Mouse (Mus musculus) WW6 (cell line): Measurements from ENCODE around the gene Ppp2r3a.
A peak's percentile ranks its signal among the peaks of the same experiment; 100 is the strongest.

Experiments used
- DNase-seq: peaks from one replicate; pipeline ENCODE4 v3.0.0-alpha.2; 2013; ENCODE audit warnings: low read depth, low spot score

The Ppp2r3a gene

GRCm38 (mm10) chr9:101251644-101252337 is at the start of gene Ppp2r3a:
Ppp2r3a (minus strand) TSS chr9:101251795.
- DNase-seq, result peak; percentile 68

GRCm38 (mm10) chr9:101300441-101300935 is 48.9 kb upstream of the Ppp2r3a start:
- DNase-seq, result no peak

DNA sequence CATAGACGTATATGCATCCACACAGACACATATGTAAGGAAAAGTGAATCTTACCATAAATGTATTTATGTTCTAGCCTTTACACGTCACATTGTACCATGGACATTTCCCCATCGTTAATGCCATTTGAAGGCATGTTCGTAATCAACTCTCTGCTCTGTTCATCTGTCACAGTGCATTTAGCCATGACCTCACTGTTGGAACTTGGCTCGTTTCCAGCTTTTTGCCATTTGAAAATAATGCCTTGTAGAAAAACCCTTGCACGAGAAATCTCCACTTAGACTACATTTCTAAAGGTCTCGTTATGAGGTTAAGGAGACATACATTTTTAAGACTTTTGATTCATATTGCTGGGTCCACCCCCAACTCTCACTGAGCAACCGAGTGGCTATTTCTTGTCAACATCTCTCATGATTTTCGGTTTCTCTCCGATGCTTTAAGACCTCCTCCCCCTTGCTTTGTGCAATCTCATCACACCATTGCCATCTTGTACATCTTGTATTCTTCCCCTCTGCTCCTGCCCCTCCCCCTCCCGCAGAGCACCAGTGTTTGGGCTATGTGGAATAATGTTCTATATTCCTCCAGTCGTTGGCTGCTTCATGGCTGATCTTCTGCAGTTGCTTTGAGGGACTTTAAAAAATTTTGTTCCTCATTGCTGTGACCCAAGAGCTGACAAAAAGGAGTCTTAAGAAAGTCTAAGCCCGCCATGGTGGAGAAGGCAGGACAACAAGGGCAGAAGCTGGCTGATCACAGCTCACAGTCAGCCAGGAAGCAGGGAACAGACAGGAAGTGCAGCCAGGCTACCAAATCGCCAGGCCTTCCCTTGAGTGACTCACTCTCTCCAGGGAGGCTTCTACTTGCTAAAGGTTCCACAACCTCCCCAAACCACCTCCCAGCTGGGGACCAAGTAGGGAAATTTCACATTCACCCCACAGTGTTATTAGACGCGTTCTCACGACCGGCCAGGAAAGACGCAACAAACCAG is 40.4 kb upstream of the Ppp2r3a start:
- no peak for DNase-seq

DNA sequence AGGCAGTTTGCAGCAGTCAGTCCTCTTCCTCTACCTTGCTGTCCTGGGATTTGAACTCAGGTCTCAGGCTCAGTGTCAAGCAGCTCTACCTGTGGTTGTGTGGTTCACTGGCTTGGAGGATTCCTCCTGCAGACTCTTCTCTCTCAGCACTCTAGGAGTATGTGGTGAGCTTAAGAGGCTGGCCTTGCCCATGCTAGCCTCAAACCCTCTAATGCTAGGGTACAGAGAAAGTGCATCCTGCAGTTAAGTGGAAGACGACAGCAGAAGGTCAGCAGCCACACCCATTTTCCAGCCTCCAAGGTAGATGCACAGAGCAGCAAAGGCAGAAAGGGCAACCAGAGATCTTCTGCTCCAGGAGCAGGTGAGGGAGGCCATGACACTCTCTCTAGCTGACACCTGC is 39.3 kb upstream of the Ppp2r3a start:
- DNase-seq, result no peak

- DNase-seq, result no peak
These were observed 38.2 kb upstream of the Ppp2r3a start for GRCm38 (mm10) chr9:101289750-101290149.

- DNase-seq, result no peak
These were observed 37.5 kb upstream of the Ppp2r3a start for GRCm38 (mm10) chr9:101288901-101289647.

- DNase-seq, result no peak
These were observed 35.2 kb upstream of the Ppp2r3a start for GRCm38 (mm10) chr9:101286766-101287165.

DNA sequence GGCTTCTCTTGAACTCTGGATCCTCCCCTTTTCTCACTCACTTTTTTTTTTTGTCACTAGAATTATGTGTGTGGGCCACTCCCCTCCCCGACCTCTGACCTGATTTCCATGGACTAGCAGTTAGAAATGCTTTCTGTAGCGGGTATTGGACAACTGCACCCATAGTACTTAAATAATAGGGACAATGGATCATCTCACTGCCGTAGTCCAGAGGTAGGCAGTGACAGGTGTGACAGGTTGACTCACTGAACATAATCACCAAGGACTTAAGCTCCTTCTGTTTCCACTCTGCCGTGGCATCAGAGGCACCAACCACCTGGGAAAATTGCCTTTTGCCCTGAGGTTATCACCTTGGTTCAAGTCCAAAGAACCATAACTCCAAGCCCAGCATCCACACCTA is 32.5 kb upstream of the Ppp2r3a start:
- no peak for DNase-seq

GRCm38 (mm10) chr9:101282651-101283050 is 31.1 kb upstream of the Ppp2r3a start:
- DNase-seq, result no peak

DNA sequence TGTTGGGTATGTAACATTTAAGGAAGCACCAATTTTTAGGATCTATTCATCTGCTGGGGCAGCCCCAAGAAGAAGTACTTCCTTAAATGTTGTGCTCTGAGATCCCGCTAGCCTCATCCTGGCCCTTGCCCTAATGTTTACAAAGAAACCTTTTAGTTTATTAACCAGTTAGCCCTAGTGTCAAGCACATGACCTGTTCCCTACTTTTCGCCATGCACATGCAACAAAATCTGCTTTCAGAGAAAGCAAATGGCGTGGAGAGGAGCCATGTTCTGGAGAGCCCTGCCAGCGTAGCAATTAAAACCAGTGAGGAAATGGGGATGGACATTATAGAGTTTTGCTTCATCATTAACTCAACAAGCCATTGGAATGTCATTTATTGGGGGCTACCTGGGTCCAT is 30.3 kb upstream of the Ppp2r3a start:
- no peak for DNase-seq

- no peak for DNase-seq
These were observed 29.7 kb upstream of the Ppp2r3a start for GRCm38 (mm10) chr9:101281326-101281725.

GRCm38 (mm10) chr9:101280867-101281266 is 29.3 kb upstream of the Ppp2r3a start:
- DNase-seq, result no peak

DNA sequence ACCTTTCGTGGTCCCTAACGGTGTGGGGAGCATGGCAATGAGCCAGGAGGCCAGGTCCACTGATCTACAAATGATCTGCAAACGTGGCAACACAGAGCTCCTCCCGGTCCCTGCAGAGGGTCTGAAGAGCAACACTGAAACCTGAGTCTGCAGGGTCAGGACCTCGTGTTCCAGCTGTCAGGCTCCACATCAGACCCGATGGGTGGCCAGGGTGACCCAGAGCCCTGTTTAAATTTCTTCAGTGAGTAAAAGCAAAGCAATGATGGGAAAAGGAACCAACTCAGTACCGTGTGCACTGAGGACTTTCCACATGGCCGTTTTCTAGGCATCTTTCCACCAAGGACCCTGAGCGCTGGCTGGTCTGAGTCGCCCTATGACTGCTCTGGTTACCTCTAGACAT is 28.6 kb upstream of the Ppp2r3a start:
- no peak for DNase-seq

GRCm38 (mm10) chr9:101272715-101273114 is 21.1 kb upstream of the Ppp2r3a start:
- DNase-seq, result no peak

- DNase-seq, result no peak
These were observed 18.4 kb upstream of the Ppp2r3a start for GRCm38 (mm10) chr9:101270020-101270419.

GRCm38 (mm10) chr9:101266043-101266442 is 14.4 kb upstream of the Ppp2r3a start:
- no peak for DNase-seq

DNA sequence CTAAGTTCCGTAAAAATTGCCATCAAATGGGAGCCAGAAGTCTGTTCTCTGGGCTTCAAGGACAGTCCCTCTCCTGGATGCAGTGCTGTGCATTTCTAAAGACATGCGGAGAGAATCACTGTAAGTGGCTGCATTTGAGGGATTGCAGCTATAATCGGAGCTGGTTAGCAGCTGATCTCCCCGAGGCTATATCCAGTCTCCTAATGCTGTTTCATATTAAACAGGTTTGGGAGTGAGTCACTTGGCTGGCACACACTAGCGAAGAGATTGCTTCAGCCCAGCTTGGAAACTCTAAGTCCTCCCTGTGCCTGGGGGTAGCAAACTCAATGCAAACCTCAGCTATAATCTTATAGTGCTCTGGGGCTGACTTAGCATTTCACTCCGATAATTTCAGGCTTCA is 14.0 kb upstream of the Ppp2r3a start:
- DNase-seq, result no peak

GRCm38 (mm10) chr9:101262815-101263214 is 11.2 kb upstream of the Ppp2r3a start:
- no peak for DNase-seq

DNA sequence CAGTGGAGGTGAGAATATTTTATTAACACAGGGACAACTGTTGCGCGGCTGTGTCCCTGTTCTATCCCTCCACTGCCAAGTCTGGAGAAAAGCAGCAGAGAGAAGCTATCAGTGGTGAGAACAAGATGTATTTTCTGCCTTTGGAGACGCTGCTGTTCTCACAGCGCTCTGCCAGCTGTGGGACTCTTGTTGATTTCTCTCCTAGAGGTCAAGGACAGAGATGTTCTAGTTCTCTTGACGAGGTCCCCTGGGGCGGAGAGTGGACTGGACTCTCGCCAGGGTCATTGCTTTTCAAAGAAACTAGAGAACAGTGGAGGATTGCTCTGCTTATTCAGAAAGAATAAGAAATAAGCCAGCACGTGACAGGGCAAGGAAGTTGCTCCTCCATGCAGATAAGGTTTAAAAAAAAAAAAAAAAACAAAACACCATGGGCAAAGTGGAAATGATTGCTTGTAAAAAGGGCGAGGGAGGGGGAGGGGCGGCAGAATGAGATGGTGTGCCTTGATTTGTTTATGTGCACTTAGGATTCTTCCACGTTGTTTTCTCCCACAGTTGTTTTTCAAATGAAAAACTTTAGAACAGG is 10.5 kb upstream of the Ppp2r3a start:
- no peak for DNase-seq

GRCm38 (mm10) chr9:101261443-101261842 is 9.8 kb upstream of the Ppp2r3a start:
- no peak for DNase-seq

- no peak for DNase-seq
These were observed 1.5 kb upstream of the Ppp2r3a start for GRCm38 (mm10) chr9:101253136-101253535.
